Mouse (Mus musculus): Measurements from ENCODE around the gene Srrm4. TPM values are rescaled to one million over a fixed set of nuclear protein-coding genes. Genes with fewer than 3 reads are reported as not detected.

Gene Srrm4
- polyA plus RNA-seq, 1 experiment from 2014 or later: 0.09 TPM

GRCm38 (mm10) chr5:116409689-116410590, 181.7 kb downstream of the Srrm4 start:
- ATAC-seq (ENCODE audit: insufficient number of reproducible peaks, low FRiP score, low TSS enrichment, low read depth) (no peak), DNase-seq (ENCODE audit: low spot score) (no peak)
- Histone ChIP-seq H3K36me3 (ENCODE audit: control insufficient read depth, insufficient read depth, low read length) (no peaks in the 10 kb centered on the region), H3K9me3 (ENCODE audit: control insufficient read depth, low read length) (no peaks in the 10 kb centered on the region), H3K4me1 (ENCODE audit: control insufficient read depth, insufficient read depth, low read length) (peaks cover 2% of the 10 kb centered on the region; the same call in 1 of the 2 replicates), H3K9ac (ENCODE audit: low read length) (no peak overlapping the region), H3K4me3 (ENCODE audit: low read depth, low read length) (no peak overlapping the region), H3K27me3 (ENCODE audit: control insufficient read depth, insufficient read depth, low read length) (no peaks in the 10 kb centered on the region), H3K4me2 (ENCODE audit: low read depth, severe bottlenecking) (no peak overlapping the region), H3K27ac (replicated peaks; ENCODE audit: low read depth, low read length) (no peak overlapping the region; the same call in 1 of the 2 replicates)
- 15% methylated on average over 16 of the region's 16 CpGs for WGBS

GRCm38 (mm10) chr5:116408965-116409364, 182.7 kb downstream of the Srrm4 start:
- Histone ChIP-seq H3K36me3 (ENCODE audit: control insufficient read depth, insufficient read depth, low read length) (no peaks in the 10 kb centered on the region), H3K9me3 (ENCODE audit: control insufficient read depth, low read length) (no peaks in the 10 kb centered on the region), H3K9ac (ENCODE audit: low read length) (no peak overlapping the region), H3K4me1 (ENCODE audit: control insufficient read depth, insufficient read depth, low read length) (peaks cover 2% of the 10 kb centered on the region; the same call in 1 of the 2 replicates), H3K27ac (replicated peaks; ENCODE audit: low read depth, low read length) (no peak overlapping the region), H3K4me2 (ENCODE audit: low read depth, severe bottlenecking) (no peak overlapping the region), H3K27me3 (ENCODE audit: control insufficient read depth, insufficient read depth, low read length) (no peaks in the 10 kb centered on the region), H3K4me3 (ENCODE audit: low read depth, low read length) (no peak overlapping the region)
- DNase-seq (ENCODE audit: low spot score): no peak
- 66% methylated on average over 9 of the region's 9 CpGs for WGBS
- ATAC-seq (ENCODE audit: insufficient number of reproducible peaks, low FRiP score, low TSS enrichment, low read depth): no peak

DNA sequence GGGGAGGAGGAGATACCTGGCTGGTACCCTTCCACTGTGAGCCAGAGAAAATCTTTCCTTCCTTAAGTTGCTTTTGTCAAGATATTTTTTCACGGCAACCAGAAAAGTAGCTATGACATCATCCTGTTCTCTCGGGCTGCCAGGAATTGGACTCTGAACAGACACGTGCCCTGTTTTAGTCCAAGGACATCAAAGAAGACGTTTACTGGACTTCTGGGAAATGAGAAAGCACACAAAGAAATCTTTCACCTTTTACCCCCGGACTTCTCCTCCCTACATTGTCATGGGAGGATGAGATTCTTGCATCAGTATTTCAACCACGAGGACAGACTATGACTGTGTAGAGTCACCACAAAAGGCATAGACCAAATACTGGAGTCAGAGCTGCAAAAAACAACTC, 183.7 kb downstream of the Srrm4 start:
- no peak overlapping the region for H3K4me3 ChIP-seq (ENCODE audit: low read depth, low read length)
- DNase-seq (ENCODE audit: low spot score) (no peak), ATAC-seq (ENCODE audit: insufficient number of reproducible peaks, low FRiP score, low TSS enrichment, low read depth) (no peak)
- H3K27me3 ChIP-seq (ENCODE audit: control insufficient read depth, insufficient read depth, low read length): no peaks in the 10 kb centered on the region
- H3K27ac ChIP-seq (replicated peaks; ENCODE audit: low read depth, low read length): no peak overlapping the region
- H3K4me1 ChIP-seq (ENCODE audit: control insufficient read depth, insufficient read depth, low read length): peaks cover 2% of the 10 kb centered on the region; the same call in 1 of the 2 replicates
- H3K9me3 ChIP-seq (ENCODE audit: control insufficient read depth, low read length): no peaks in the 10 kb centered on the region
- H3K9ac ChIP-seq (ENCODE audit: low read length): no peak overlapping the region
- no peaks in the 10 kb centered on the region for H3K36me3 ChIP-seq (ENCODE audit: control insufficient read depth, insufficient read depth, low read length)
- WGBS: 67% methylated on average over 6 of the region's 6 CpGs
- H3K4me2 ChIP-seq (ENCODE audit: low read depth, severe bottlenecking): no peak overlapping the region

- Histone ChIP-seq H3K4me1 (ENCODE audit: control insufficient read depth, insufficient read depth, low read length) (peaks cover 2% of the 10 kb centered on the region; the same call in 1 of the 2 replicates), H3K4me2 (ENCODE audit: low read depth, severe bottlenecking) (no peak overlapping the region), H3K9ac (ENCODE audit: low read length) (no peak overlapping the region), H3K9me3 (ENCODE audit: control insufficient read depth, low read length) (no peaks in the 10 kb centered on the region), H3K4me3 (ENCODE audit: low read depth, low read length) (no peak overlapping the region), H3K36me3 (ENCODE audit: control insufficient read depth, insufficient read depth, low read length) (no peaks in the 10 kb centered on the region), H3K27me3 (ENCODE audit: control insufficient read depth, insufficient read depth, low read length) (no peaks in the 10 kb centered on the region), H3K27ac (replicated peaks; ENCODE audit: low read depth, low read length) (no peak overlapping the region)
- WGBS: 41% methylated on average over 4 of the region's 4 CpGs
- ATAC-seq (ENCODE audit: insufficient number of reproducible peaks, low FRiP score, low TSS enrichment, low read depth) (no peak), DNase-seq (ENCODE audit: low spot score) (no peak)
Measured at GRCm38 (mm10) chr5:116407321-116407720, 184.3 kb downstream of the Srrm4 start.

DNA sequence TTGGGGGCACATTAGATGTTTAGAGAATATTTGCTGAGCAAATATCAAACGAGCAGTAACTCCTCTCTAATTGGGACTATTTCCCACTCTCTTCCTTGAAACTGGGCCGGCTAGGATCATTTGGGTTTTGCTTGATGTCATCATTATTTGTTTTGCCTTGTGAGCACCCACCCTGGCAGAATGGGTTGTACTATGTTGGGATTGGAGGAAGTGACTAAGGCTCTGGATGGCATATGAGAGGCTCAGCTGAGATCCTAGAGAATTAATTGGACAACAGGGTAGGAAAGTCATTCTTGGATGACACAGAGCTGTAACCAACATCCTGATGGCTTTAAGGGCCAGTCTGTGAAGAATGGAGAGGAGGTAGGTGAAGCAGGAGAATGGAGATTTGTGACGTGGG, 185.1 kb downstream of the Srrm4 start:
- no peak overlapping the region for H3K27ac ChIP-seq (replicated peaks; ENCODE audit: low read depth, low read length)
- no peak for DNase-seq (ENCODE audit: low spot score)
- H3K4me2 ChIP-seq (ENCODE audit: low read depth, severe bottlenecking): no peak overlapping the region
- no peaks in the 10 kb centered on the region for H3K27me3 ChIP-seq (ENCODE audit: control insufficient read depth, insufficient read depth, low read length)
- 80% methylated on average over 3 of the region's 3 CpGs for WGBS
- no peak for ATAC-seq (ENCODE audit: insufficient number of reproducible peaks, low FRiP score, low TSS enrichment, low read depth)
- H3K4me3 ChIP-seq (ENCODE audit: low read depth, low read length): no peak overlapping the region
- H3K9me3 ChIP-seq (ENCODE audit: control insufficient read depth, low read length): no peaks in the 10 kb centered on the region
- H3K9ac ChIP-seq (ENCODE audit: low read length): no peak overlapping the region
- no peaks in the 10 kb centered on the region for H3K36me3 ChIP-seq (ENCODE audit: control insufficient read depth, insufficient read depth, low read length)
- H3K4me1 ChIP-seq (ENCODE audit: control insufficient read depth, insufficient read depth, low read length): peaks cover 2% of the 10 kb centered on the region; the same call in 1 of the 2 replicates

DNA sequence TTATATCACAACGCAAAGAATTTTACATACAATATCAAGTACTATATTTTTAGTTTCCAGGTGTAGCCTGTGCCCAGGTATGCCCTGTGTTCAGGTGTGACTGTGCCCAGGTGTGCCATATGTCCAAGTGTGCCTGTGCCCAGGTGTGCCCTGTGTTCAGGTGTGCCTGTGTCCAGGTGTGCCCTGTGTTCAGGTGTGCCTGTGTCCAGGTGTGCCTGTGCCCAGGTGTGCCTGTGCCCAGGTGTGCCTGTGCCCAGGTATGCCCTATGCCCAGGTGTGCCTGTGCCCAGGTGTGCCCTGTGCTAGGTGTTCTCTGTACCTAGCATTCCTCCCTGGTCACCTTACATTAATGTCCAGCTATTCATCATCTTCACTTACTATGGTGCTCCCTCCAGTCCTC, 185.7 kb downstream of the Srrm4 start:
- Histone ChIP-seq H3K9ac (ENCODE audit: low read length) (no peak overlapping the region), H3K4me3 (ENCODE audit: low read depth, low read length) (no peak overlapping the region), H3K27ac (replicated peaks; ENCODE audit: low read depth, low read length) (no peak overlapping the region), H3K36me3 (ENCODE audit: control insufficient read depth, insufficient read depth, low read length) (no peaks in the 10 kb centered on the region), H3K4me1 (ENCODE audit: control insufficient read depth, insufficient read depth, low read length) (peaks cover 2% of the 10 kb centered on the region; the same call in 1 of the 2 replicates), H3K27me3 (ENCODE audit: control insufficient read depth, insufficient read depth, low read length) (no peaks in the 10 kb centered on the region), H3K9me3 (ENCODE audit: control insufficient read depth, low read length) (no peaks in the 10 kb centered on the region), H3K4me2 (ENCODE audit: low read depth, severe bottlenecking) (no peak overlapping the region)
- no peak for ATAC-seq (ENCODE audit: insufficient number of reproducible peaks, low FRiP score, low TSS enrichment, low read depth)
- DNase-seq (ENCODE audit: low spot score): no peak
- 95% methylated on average over 1 of the region's 1 CpGs for WGBS

- DNase-seq (ENCODE audit: low spot score) (no peak), ATAC-seq (ENCODE audit: insufficient number of reproducible peaks, low FRiP score, low TSS enrichment, low read depth) (no peak)
- H3K4me2 ChIP-seq (ENCODE audit: low read depth, severe bottlenecking): no peak overlapping the region
- no peak overlapping the region for H3K9ac ChIP-seq (ENCODE audit: low read length)
- no peaks in the 10 kb centered on the region for H3K27me3 ChIP-seq (ENCODE audit: control insufficient read depth, insufficient read depth, low read length)
- H3K36me3 ChIP-seq (ENCODE audit: control insufficient read depth, insufficient read depth, low read length): no peaks in the 10 kb centered on the region
- H3K4me3 ChIP-seq (ENCODE audit: low read depth, low read length): no peak overlapping the region
- no peaks in the 10 kb centered on the region for H3K4me1 ChIP-seq (ENCODE audit: control insufficient read depth, insufficient read depth, low read length)
- no peak overlapping the region for H3K27ac ChIP-seq (replicated peaks; ENCODE audit: low read depth, low read length)
- H3K9me3 ChIP-seq (ENCODE audit: control insufficient read depth, low read length): no peaks in the 10 kb centered on the region
- 90% methylated on average over 2 of the region's 2 CpGs for WGBS
Measured at GRCm38 (mm10) chr5:116404063-116404462, 187.6 kb downstream of the Srrm4 start.

- WGBS: 85% methylated on average over 3 of the region's 3 CpGs
Measured at GRCm38 (mm10) chr5:116400801-116401200, 190.8 kb downstream of the Srrm4 start.

More at GRCm38 (mm10) chr5:116400801-116401200, 190.8 kb downstream of the Srrm4 start:
- Histone ChIP-seq H3K9ac (ENCODE audit: low read length) (no peak overlapping the region), H3K27me3 (ENCODE audit: control insufficient read depth, insufficient read depth, low read length) (no peaks in the 10 kb centered on the region), H3K36me3 (ENCODE audit: control insufficient read depth, insufficient read depth, low read length) (no peaks in the 10 kb centered on the region), H3K4me3 (ENCODE audit: low read depth, low read length) (no peak overlapping the region), H3K4me1 (ENCODE audit: control insufficient read depth, insufficient read depth, low read length) (no peaks in the 10 kb centered on the region), H3K27ac (replicated peaks; ENCODE audit: low read depth, low read length) (no peak overlapping the region), H3K4me2 (ENCODE audit: low read depth, severe bottlenecking) (no peak overlapping the region), H3K9me3 (ENCODE audit: control insufficient read depth, low read length) (no peaks in the 10 kb centered on the region)
- no peak for ATAC-seq (ENCODE audit: insufficient number of reproducible peaks, low FRiP score, low TSS enrichment, low read depth)
- no peak for DNase-seq (ENCODE audit: low spot score)
